Mouse (Mus musculus): Measurements from ENCODE around the gene Bcas3. TPM values are rescaled to one million over a fixed set of nuclear protein-coding genes. Genes with fewer than 3 reads are reported as not detected.
A peak's percentile ranks its signal among the peaks of the same experiment; 100 is the strongest.

Bcas3 gene
- total RNA-seq, 2 experiments from 2014 or later, result 53.6 to 56.1 TPM

- no peak for DNase-seq (ENCODE audit: low spot score in 2 of 2)
Observed at GRCm38 (mm10) chr11:85776861-85777360, 423.9 kb downstream of the Bcas3 start.

- DNase-seq (ENCODE audit: low spot score in 2 of 2), result no peak
Observed at GRCm38 (mm10) chr11:85777950-85778349, 425.0 kb downstream of the Bcas3 start.

- DNase-seq (ENCODE audit: low spot score in 2 of 2), result no peak
Observed at GRCm38 (mm10) chr11:85780303-85780702, 427.3 kb downstream of the Bcas3 start.

GRCm38 (mm10) chr11:85786113-85786718 lies 433.2 kb downstream of the Bcas3 start:
- peak in 1 of 2 experiments; percentile 5 for DNase-seq (ENCODE audit: low spot score in 2 of 2)

GRCm38 (mm10) chr11:85789750-85790149 lies 436.8 kb downstream of the Bcas3 start:
- DNase-seq (ENCODE audit: low spot score in 2 of 2), result no peak

GRCm38 (mm10) chr11:85790267-85790666 lies 437.3 kb downstream of the Bcas3 start:
- no peak for DNase-seq (ENCODE audit: low spot score in 2 of 2)

- no peak for DNase-seq (ENCODE audit: low spot score in 2 of 2)
Observed at GRCm38 (mm10) chr11:85791212-85791611, 438.2 kb downstream of the Bcas3 start.

GRCm38 (mm10) chr11:85792534-85793215 lies 439.7 kb downstream of the Bcas3 start:
- DNase-seq (ENCODE audit: low spot score in 2 of 2), result no peak

- no peak for DNase-seq (ENCODE audit: low spot score in 2 of 2)
Observed at GRCm38 (mm10) chr11:85799456-85799855, 446.5 kb downstream of the Bcas3 start.

GRCm38 (mm10) chr11:85799856-85800255 lies 446.9 kb downstream of the Bcas3 start:
- no peak for DNase-seq (ENCODE audit: low spot score in 2 of 2)

- no peak for DNase-seq (ENCODE audit: low spot score in 2 of 2)
Observed at GRCm38 (mm10) chr11:85800380-85800779, 447.4 kb downstream of the Bcas3 start.

- no peak for DNase-seq (ENCODE audit: low spot score in 2 of 2)
Observed at GRCm38 (mm10) chr11:85804048-85804447, 451.1 kb downstream of the Bcas3 start.

- no peak for DNase-seq (ENCODE audit: low spot score in 2 of 2)
Observed at GRCm38 (mm10) chr11:85805779-85806178, 452.8 kb downstream of the Bcas3 start.

GRCm38 (mm10) chr11:85807353-85807752 lies 454.4 kb downstream of the Bcas3 start:
- no peak for DNase-seq (ENCODE audit: low spot score in 2 of 2)

- no peak for DNase-seq (ENCODE audit: low spot score in 2 of 2)
Observed at GRCm38 (mm10) chr11:85811229-85811628, 458.3 kb downstream of the Bcas3 start.

GRCm38 (mm10) chr11:85811676-85812075 lies 458.7 kb downstream of the Bcas3 start:
- DNase-seq (ENCODE audit: low spot score in 2 of 2), result no peak

- DNase-seq (ENCODE audit: low spot score in 2 of 2), result no peak
Observed at GRCm38 (mm10) chr11:85812201-85812966, 459.4 kb downstream of the Bcas3 start.

GRCm38 (mm10) chr11:85814678-85815077 lies 461.7 kb downstream of the Bcas3 start:
- DNase-seq (ENCODE audit: low spot score in 2 of 2), result no peak

GRCm38 (mm10) chr11:85816471-85816870 lies 463.5 kb downstream of the Bcas3 start:
- no peak for DNase-seq (ENCODE audit: low spot score in 2 of 2)

- DNase-seq (ENCODE audit: low spot score in 2 of 2), result no peak
Observed at GRCm38 (mm10) chr11:85818401-85818800, 465.4 kb downstream of the Bcas3 start.

GRCm38 (mm10) chr11:85820959-85821358 lies 468.0 kb downstream of the Bcas3 start:
- no peak for DNase-seq (ENCODE audit: low spot score in 2 of 2)

- DNase-seq (ENCODE audit: low spot score in 2 of 2), result no peak
Observed at GRCm38 (mm10) chr11:85821659-85822058, 468.7 kb downstream of the Bcas3 start.
